14 mouse cellular contexts compared by ENCODE assay signal in genomic region chr7:30781792-30782191, GRCm38 (mm10). TPM values are rescaled to one million over a fixed set of nuclear protein-coding genes. Genes with fewer than 3 reads are reported as not detected.
DNase-seq lines count a peak whose midpoint lies in the region; TF ChIP-seq lines count a peak whose summit lies in the region.
"Had no signal": no experiment of that assay in that cellular context is flagged by ENCODE, and none has a peak within 500 bp of the region (broad histone marks: within the 10 kb centered on the region; RNA-seq: fewer than 3 reads in every experiment).

No protein-coding gene starts in this region.

- H3K27me3 ChIP-seq in ES-Bruce4 (ENCODE audit: control insufficient read depth, insufficient read depth, low read length, poor library complexity, severe bottlenecking) = no peaks in the 10 kb centered on the region
- H3K27me3 ChIP-seq in small intestine, adult 2 months (ENCODE audit: control insufficient read depth, insufficient read depth, low read length) = no peaks in the 10 kb centered on the region
- H3K27me3 ChIP-seq: embryonic facial prominence, embryonic 15.5 days had no signal

- H3K4me1 ChIP-seq in ES-Bruce4 (ENCODE audit: control insufficient read depth, insufficient read depth, low read length) = peaks cover 5% of the 10 kb centered on the region
- H3K4me1 ChIP-seq in bone marrow, adult 2 months (ENCODE audit: control insufficient read depth, insufficient read depth, low read length) = no peaks in the 10 kb centered on the region
- H3K4me1 ChIP-seq in small intestine, adult 2 months (ENCODE audit: control insufficient read depth, insufficient read depth, insufficient read length, low read length) = peaks cover 2% of the 10 kb centered on the region

- peak; percentile 45 for TF ChIP-seq CTCF in left cerebral cortex, adult 2 months (IDR thresholded peaks at IDR 0.05)
- TF ChIP-seq CTCF in ES-Bruce4 (IDR thresholded peaks at IDR 0.05; ENCODE audit: low read depth, low read length) = peak; percentile 66
- TF ChIP-seq CTCF in bone marrow, adult 2 months (IDR thresholded peaks at IDR 0.05; ENCODE audit: control insufficient read depth, insufficient read depth, low read length) = peak; percentile 69
- TF ChIP-seq CTCF in small intestine, adult 2 months (IDR thresholded peaks at IDR 0.05; ENCODE audit: extremely low read depth, insufficient read length, insufficient replicate concordance, low read depth, low read length) = peak; percentile 68; the same call in 1 of the 2 replicates

- no peak for TF ChIP-seq POLR2A in ES-Bruce4 (IDR thresholded peaks at IDR 0.05; ENCODE audit: insufficient read depth, low read length)
- no peak for TF ChIP-seq POLR2A in bone marrow, adult 2 months (IDR thresholded peaks at IDR 0.05; ENCODE audit: borderline replicate concordance, control insufficient read depth, low read depth, low read length)
- no peak for TF ChIP-seq POLR2A in small intestine, adult 2 months (IDR thresholded peaks at IDR 0.05; ENCODE audit: low read depth, low read length)

- no peak overlapping the region for H3K9ac ChIP-seq in ES-Bruce4 (ENCODE audit: low read depth, poor library complexity, severe bottlenecking)
- H3K9ac ChIP-seq: embryonic facial prominence, embryonic 15.5 days had no signal

- no peaks in the 10 kb centered on the region for H3K9me3 ChIP-seq in ES-Bruce4 (replicated peaks; ENCODE audit: control insufficient read depth, insufficient read depth, low read length, poor library complexity, severe bottlenecking)
- H3K9me3 ChIP-seq: embryonic facial prominence, embryonic 15.5 days had no signal

- H3K27ac ChIP-seq in left cerebral cortex, adult 2 months = no peak overlapping the region
- no peak overlapping the region for H3K27ac ChIP-seq in ES-Bruce4 (ENCODE audit: insufficient read depth, low read length)
- H3K27ac ChIP-seq in bone marrow, adult 2 months (ENCODE audit: control insufficient read depth, insufficient read depth, low read depth, low read length, poor library complexity) = no peak overlapping the region
- no peak overlapping the region for H3K27ac ChIP-seq in small intestine, adult 2 months (ENCODE audit: insufficient read depth, low read depth, low read length)
- H3K27ac ChIP-seq: embryonic facial prominence, embryonic 15.5 days had no signal

- H3K4me3 ChIP-seq in left cerebral cortex, adult 2 months = no peak overlapping the region
- no peak overlapping the region for H3K4me3 ChIP-seq in ES-Bruce4 (ENCODE audit: low read depth, low read length)
- H3K4me3 ChIP-seq in bone marrow, adult 2 months (replicated peaks; ENCODE audit: control insufficient read depth, low read depth, low read length) = no peak overlapping the region
- H3K4me3 ChIP-seq in small intestine, adult 2 months (ENCODE audit: low read depth, low read length) = no peak overlapping the region
- H3K4me3 ChIP-seq: embryonic facial prominence, embryonic 15.5 days had no signal

- 41% methylated on average over 4 of the region's 4 CpGs for WGBS in bone marrow, adult 2 months
- 58% methylated on average over 4 of the region's 4 CpGs for WGBS in small intestine, adult 2 months

- H3K36me3 ChIP-seq in ES-Bruce4 (ENCODE audit: control insufficient read depth, insufficient read depth, low read length, poor library complexity, severe bottlenecking) = no peaks in the 10 kb centered on the region
- H3K36me3 ChIP-seq in small intestine, adult 2 months (ENCODE audit: control insufficient read depth, insufficient read depth, low read length) = no peaks in the 10 kb centered on the region
- H3K36me3 ChIP-seq: embryonic facial prominence, embryonic 15.5 days had no signal

- intact Hi-C loops in left cerebral cortex, adult 2 months (cut with DNase I) = no loop called here
- intact Hi-C loops in left cerebral cortex, postnatal 10 days (cut with DNase I) = no loop called here

- DNase-seq in left cerebral cortex, adult 2 months (ENCODE audit: extremely low spot score in 1 of 2, low spot score in 2 of 2) = no peak
- DNase-seq in left cerebral cortex, postnatal 10 days (ENCODE audit: extremely low spot score in 1 of 2, low spot score in 2 of 2) = no peak
- DNase-seq in cerebellum, postnatal 10 days = no peak
- DNase-seq in frontal cortex, postnatal 36 days (ENCODE audit: low spot score in 2 of 2) = no peak
- DNase-seq: cerebellum, adult 8-10 months; kidney, postnatal 4 days had no signal

- no peak for TF ChIP-seq EP300 in ES-Bruce4 (IDR thresholded peaks at IDR 0.05; ENCODE audit: insufficient read depth, low read depth, low read length)

RNA-seq across cellular contexts. Expression of gene Krtdap, which starts 5.9 kb away (rescaled TPM):
- not detected for total RNA-seq in left cerebral cortex, adult 2 months (2021)
- not detected for total RNA-seq in left cerebral cortex, postnatal 10 days (2021)
- polyA plus RNA-seq in ES-Bruce4 (2011; ENCODE audit: insufficient read depth, insufficient read length, low read depth, missing spikeins) = 5.0 and 9.1 TPM in 2 replicates
- polyA plus RNA-seq in bone marrow, adult 2 months (2011; ENCODE audit: insufficient read depth, insufficient read length, low replicate concordance, missing spikeins) = not detected in 2 replicates
- not detected in 2 replicates for polyA plus RNA-seq in small intestine, adult 2 months (2012; rRNA removed)
- total RNA-seq: hematopoietic stem cell, adult 5-6 weeks had no signal
- polyA plus RNA-seq: midbrain, embryonic 16.5 days had no signal

RNA-seq across cellular contexts. Expression of gene Dmkn, which starts 18.2 kb away (rescaled TPM):
- total RNA-seq in left cerebral cortex, adult 2 months (2021) = 1 to 10 TPM; 1.9 to 2.1 TPM
- total RNA-seq in left cerebral cortex, postnatal 10 days (2021) = 1 to 10 TPM; 1.4 to 1.5 TPM
- 0.70 and 0.99 TPM in 2 replicates for polyA plus RNA-seq in ES-Bruce4 (2011; ENCODE audit: insufficient read depth, insufficient read length, low read depth, missing spikeins)
- 3.1 TPM in 1 of 2 replicates, not detected in the other for polyA plus RNA-seq in bone marrow, adult 2 months (2011; ENCODE audit: insufficient read depth, insufficient read length, low replicate concordance, missing spikeins)
- polyA plus RNA-seq in small intestine, adult 2 months (2012; rRNA removed) = 1.2 and 2.7 TPM in 2 replicates
- total RNA-seq: hematopoietic stem cell, adult 5-6 weeks had no signal

RNA-seq across cellular contexts. Expression of gene Sbsn, which starts 30.5 kb away (rescaled TPM):
- 1 to 10 TPM; 7.8 to 8.7 TPM for total RNA-seq in left cerebral cortex, adult 2 months (2021)
- total RNA-seq in left cerebral cortex, postnatal 10 days (2021) = 1 to 10 TPM; 9.5 to 9.8 TPM
- polyA plus RNA-seq in ES-Bruce4 (2011; ENCODE audit: insufficient read depth, insufficient read length, low read depth, missing spikeins) = 12.4 and 14.6 TPM in 2 replicates
- polyA plus RNA-seq in bone marrow, adult 2 months (2011; ENCODE audit: insufficient read depth, insufficient read length, low replicate concordance, missing spikeins) = 3.5 and 6.4 TPM in 2 replicates
- 0.23 and 0.27 TPM in 2 replicates for polyA plus RNA-seq in small intestine, adult 2 months (2012; rRNA removed)

RNA-seq across cellular contexts. Expression of gene Gapdhs, which starts 38.3 kb away (rescaled TPM):
- total RNA-seq in left cerebral cortex, adult 2 months (2021) = not detected
- total RNA-seq in left cerebral cortex, postnatal 10 days (2021) = not detected
- not detected in 2 replicates for polyA plus RNA-seq in ES-Bruce4 (2011; ENCODE audit: insufficient read depth, insufficient read length, low read depth, missing spikeins)
- not detected in 2 replicates for polyA plus RNA-seq in bone marrow, adult 2 months (2011; ENCODE audit: insufficient read depth, insufficient read length, low replicate concordance, missing spikeins)
- polyA plus RNA-seq in small intestine, adult 2 months (2012; rRNA removed) = not detected in 2 replicates
- total RNA-seq: gastrocnemius, adult 8-10 months; hematopoietic stem cell, adult 5-6 weeks had no signal
- polyA plus RNA-seq: limb, embryonic 14.5 days had no signal

RNA-seq across cellular contexts. Expression of gene Ffar2, which starts 41.8 kb away (rescaled TPM):
- total RNA-seq in left cerebral cortex, adult 2 months (2021) = not detected
- under 1 TPM in 1 of 2 experiments, not detected in 1; 0.69 TPM for total RNA-seq in left cerebral cortex, postnatal 10 days (2021)
- polyA plus RNA-seq in ES-Bruce4 (2011; ENCODE audit: insufficient read depth, insufficient read length, low read depth, missing spikeins) = not detected in 2 replicates
- 3.6 and 18.3 TPM in 2 replicates for polyA plus RNA-seq in bone marrow, adult 2 months (2011; ENCODE audit: insufficient read depth, insufficient read length, low replicate concordance, missing spikeins)
- 9.1 and 9.5 TPM in 2 replicates for polyA plus RNA-seq in small intestine, adult 2 months (2012; rRNA removed)
- polyA plus RNA-seq: embryonic facial prominence, embryonic 15.5 days had no signal
